Mouse (Mus musculus) stomach, postnatal 0 days (tissue): ENCODE results near the gene Cep170b. TPM values are rescaled to one million over a fixed set of nuclear protein-coding genes. Genes with fewer than 3 reads are reported as not detected.

Experiments
- ATAC-seq: fragments of 200-750 bp; cut with Nextera tagmentation; 2 replicates; pipeline ENCODE4 v1.8.0; 2017; ENCODE audit not compliant: low FRiP score, low TSS enrichment
- DNase-seq: peaks from one replicate; pipeline ENCODE4 v3.0.0-alpha.2; 2016; ENCODE audit warnings: low spot score
- H3K27ac ChIP-seq: fragments of 300-500 bp; sonication (generic); replicated peaks from 2 replicates; pipeline ENCODE4 v1.5.1; 2014; ENCODE audit warnings: mild to moderate bottlenecking, control low read depth
- H3K27me3 ChIP-seq: fragments of 300-500 bp; sonication (generic); 2 replicates; pipeline ENCODE4 v1.6.1; 2014; ENCODE audit warnings: low read length; ENCODE audit not compliant: control insufficient read depth, insufficient read depth
- H3K36me3 ChIP-seq: fragments of 300-500 bp; sonication (generic); 2 replicates; pipeline ENCODE4 v1.6.1; 2014; ENCODE audit warnings: low read length, mixed read lengths; ENCODE audit not compliant: control insufficient read depth, insufficient read depth
- H3K4me1 ChIP-seq: fragments of 300-500 bp; sonication (generic); replicated peaks from 2 replicates; pipeline ENCODE4 v1.6.1; 2014; ENCODE audit warnings: antibody characterized with exemption; ENCODE audit not compliant: control insufficient read depth, insufficient read depth
- H3K4me2 ChIP-seq: fragments of 300-500 bp; sonication (generic); replicated peaks from 2 replicates; pipeline ENCODE4 v1.6.1; 2014; ENCODE audit warnings: low read depth, mild to moderate bottlenecking, control low read depth, moderate library complexity
- H3K4me3 ChIP-seq: fragments of 300-500 bp; sonication (generic); 2 replicates; pipeline ENCODE4 v1.5.1; 2014; ENCODE audit warnings: low read depth, low read length, control low read depth
- H3K9ac ChIP-seq: fragments of 300-500 bp; sonication (generic); 2 replicates; pipeline ENCODE4 v1.6.1; 2014; ENCODE audit warnings: mild to moderate bottlenecking, low read length, control low read depth, mixed read lengths
- H3K9me3 ChIP-seq: fragments of 300-500 bp; sonication (generic); 2 replicates; pipeline ENCODE4 v1.6.1; 2016; ENCODE audit warnings: low read length; ENCODE audit not compliant: control insufficient read depth
- CTCF ChIP-seq: IDR thresholded peaks from 2 replicates; pipeline ENCODE4 v1.5.1; 2016; ENCODE audit warnings: antibody characterized with exemption, low read depth, mild to moderate bottlenecking, moderate library complexity
- EP300 ChIP-seq: optimal IDR thresholded peaks from 2 replicates; pipeline ENCODE3; 2016; ENCODE audit warnings: antibody characterized with exemption
- WGBS: fragments of 180-500 bp; shearing (Covaris S2); extraction: QIAGEN DNeasy Blood & Tissue Kit; methylation state at CpG from one replicate; pipeline ENCODE4 v1.1.7; 2014; 5-methylcytosine and 5-hydroxymethylcytosine counted together
- polyA plus RNA-seq: library from polyadenylated mRNA; unstranded; fragments of >200 nt; fragmentation: Nextera tagmentation; extraction: Ambion mirVana; gene quantifications from 2 replicates; pipeline ENCODE4 v1.2.1, GENCODE M21; 2015

Gene Cep170b
- polyA plus RNA-seq, 1 experiment from 2014 or later = 20.7 TPM

GRCm38 (mm10) chr12:112736636-112736925, 16.3 kb downstream of the Cep170b start:
- H3K4me1 ChIP-seq = no peaks in the 10 kb centered on the region
- peaks cover 53% of the 10 kb centered on the region for H3K36me3 ChIP-seq
- H3K27ac ChIP-seq = no peak overlapping the region
- DNase-seq (no peak), ATAC-seq (no peak)
- no peaks in the 10 kb centered on the region for H3K9me3 ChIP-seq
- H3K4me3 ChIP-seq = no peak overlapping the region
- no peaks in the 10 kb centered on the region for H3K27me3 ChIP-seq
- H3K9ac ChIP-seq = no peak overlapping the region
- no peak overlapping the region for H3K4me2 ChIP-seq
- TF ChIP-seq CTCF (no peak), EP300 (no peak)
- WGBS = 89% methylated on average over 10 of the region's 10 CpGs

GRCm38 (mm10) chr12:112737081-112737480, 16.8 kb downstream of the Cep170b start:
- Histone ChIP-seq H3K4me1 (no peaks in the 10 kb centered on the region), H3K27me3 (no peaks in the 10 kb centered on the region), H3K4me3 (no peak overlapping the region), H3K9ac (no peak overlapping the region), H3K36me3 (peaks cover 48% of the 10 kb centered on the region), H3K27ac (no peak overlapping the region), H3K4me2 (no peak overlapping the region), H3K9me3 (no peaks in the 10 kb centered on the region)
- DNase-seq = no peak
- TF ChIP-seq CTCF (no peak), EP300 (no peak)
- WGBS = 92% methylated on average over 7 of the region's 7 CpGs
- no peak for ATAC-seq

GRCm38 (mm10) chr12:112737761-112738160, 17.5 kb downstream of the Cep170b start:
- 91% methylated on average over 14 of the region's 14 CpGs for WGBS

GRCm38 (mm10) chr12:112738281-112739022, 18.2 kb downstream of the Cep170b start:
- Histone ChIP-seq H3K36me3 (peaks cover 40% of the 10 kb centered on the region), H3K4me1 (no peaks in the 10 kb centered on the region; the same call in 1 of the 2 replicates), H3K4me2 (no peak overlapping the region), H3K9me3 (no peaks in the 10 kb centered on the region), H3K27me3 (no peaks in the 10 kb centered on the region), H3K9ac (no peak overlapping the region), H3K27ac (no peak overlapping the region), H3K4me3 (no peak overlapping the region)
- 92% methylated on average over 31 of the region's 31 CpGs for WGBS
- DNase-seq (no peak), ATAC-seq (no peak)
- TF ChIP-seq CTCF = no peak
- TF ChIP-seq EP300 = no peak

More at GRCm38 (mm10) chr12:112737761-112738160, 17.5 kb downstream of the Cep170b start:
- DNase-seq (no peak), ATAC-seq (no peak)
- Histone ChIP-seq H3K9me3 (no peaks in the 10 kb centered on the region), H3K4me3 (no peak overlapping the region), H3K27me3 (no peaks in the 10 kb centered on the region), H3K4me1 (no peaks in the 10 kb centered on the region; the same call in 1 of the 2 replicates), H3K36me3 (peaks cover 41% of the 10 kb centered on the region), H3K27ac (no peak overlapping the region), H3K9ac (no peak overlapping the region), H3K4me2 (no peak overlapping the region)
- TF ChIP-seq CTCF (no peak), EP300 (no peak)

GRCm38 (mm10) chr12:112739023-112739568, 18.8 kb downstream of the Cep170b start:
- Histone ChIP-seq H3K4me3 (no peak overlapping the region), H3K4me1 (no peaks in the 10 kb centered on the region; the same call in 1 of the 2 replicates), H3K4me2 (no peak overlapping the region), H3K9ac (no peak overlapping the region), H3K27me3 (no peaks in the 10 kb centered on the region), H3K9me3 (no peaks in the 10 kb centered on the region), H3K27ac (no peak overlapping the region), H3K36me3 (peaks cover 41% of the 10 kb centered on the region)
- ATAC-seq (no peak), DNase-seq (no peak)
- WGBS = 91% methylated on average over 24 of the region's 24 CpGs
- TF ChIP-seq CTCF (no peak), EP300 (no peak)

- TF ChIP-seq CTCF = no peak
- TF ChIP-seq EP300 = no peak
- Histone ChIP-seq H3K9ac (peak overlapping the region; percentile 19; the same call in 1 of the 2 replicates), H3K27ac (peak overlapping the region; percentile 79), H3K4me3 (no peak overlapping the region), H3K9me3 (no peaks in the 10 kb centered on the region), H3K36me3 (peaks cover 23% of the 10 kb centered on the region; the same call in 1 of the 2 replicates), H3K4me2 (no peak overlapping the region), H3K27me3 (no peaks in the 10 kb centered on the region), H3K4me1 (no peaks in the 10 kb centered on the region; the same call in 1 of the 2 replicates)
- peak; percentile 19 for ATAC-seq
- no peak for DNase-seq
- 38% methylated on average over 6 of the region's 6 CpGs for WGBS
Measured at GRCm38 (mm10) chr12:112742768-112743167, 22.5 kb downstream of the Cep170b start.
